18 mouse cellular contexts compared by ENCODE assay signal in genomic region chr10:119086450-119086849, GRCm38 (mm10).
DNase-seq lines count a peak whose midpoint lies in the region; ATAC-seq lines count a peak whose summit lies in the region.
"Had no signal": no experiment of that assay in that cellular context is flagged by ENCODE, and none has a peak within 500 bp of the region (broad histone marks: within the 10 kb centered on the region; RNA-seq: fewer than 3 reads in every experiment).

No protein-coding gene starts in this region.

- no peak for ATAC-seq in heart, embryonic 11.5 days (replicated peaks; ENCODE audit: insufficient number of reproducible peaks, low FRiP score, low TSS enrichment)
- peak; percentile 86 for ATAC-seq in liver, embryonic 13.5 days (ENCODE audit: low read depth)
- ATAC-seq: forebrain, embryonic 13.5 days had no signal

- H3K4me2 ChIP-seq in heart, embryonic 11.5 days: no peak overlapping the region
- peak overlapping the region; percentile 23; the same call in 1 of the 2 replicates for H3K4me2 ChIP-seq in liver, embryonic 13.5 days
- H3K4me2 ChIP-seq: forebrain, embryonic 13.5 days; heart, embryonic 13.5 days; lung, embryonic 14.5 days; neural tube, embryonic 12.5 days had no signal

- no peak overlapping the region for H3K9ac ChIP-seq in heart, embryonic 11.5 days (ENCODE audit: low read depth, low read length)
- H3K9ac ChIP-seq in liver, embryonic 13.5 days: no peak overlapping the region
- H3K9ac ChIP-seq: forebrain, embryonic 13.5 days; heart, embryonic 13.5 days; lung, embryonic 14.5 days; neural tube, embryonic 12.5 days had no signal

- no peak overlapping the region for H3K4me3 ChIP-seq in heart, embryonic 11.5 days (ENCODE audit: low read depth, low read length)
- no peak overlapping the region for H3K4me3 ChIP-seq in liver, embryonic 13.5 days (replicated peaks)
- H3K4me3 ChIP-seq: embryonic facial prominence, embryonic 10.5 days; forebrain, embryonic 13.5 days; heart, embryonic 13.5 days; neural tube, embryonic 12.5 days had no signal

- no peaks in the 10 kb centered on the region for H3K27me3 ChIP-seq in heart, embryonic 11.5 days (ENCODE audit: control insufficient read depth, insufficient read depth, low read length)
- no peaks in the 10 kb centered on the region for H3K27me3 ChIP-seq in liver, embryonic 13.5 days
- H3K27me3 ChIP-seq: forebrain, embryonic 13.5 days; neural tube, embryonic 12.5 days had no signal

- intact Hi-C loops in left cerebral cortex, postnatal 4 days (cut with DNase I): no loop called here

- 0 out of 2 replicates have a peak overlapping the region, but pooled peaks have one; percentile 1 for H3K27ac ChIP-seq in heart, embryonic 11.5 days (ENCODE audit: low read depth, low read length)
- H3K27ac ChIP-seq in liver, embryonic 13.5 days: peak overlapping the region; percentile 74
- H3K27ac ChIP-seq: embryonic facial prominence, embryonic 10.5 days; forebrain, embryonic 13.5 days; heart, embryonic 13.5 days; macrophage; neural tube, embryonic 12.5 days; stomach, postnatal 0 days had no signal

- H3K36me3 ChIP-seq in heart, embryonic 11.5 days (ENCODE audit: control insufficient read depth, insufficient read depth, low read length): no peaks in the 10 kb centered on the region
- H3K36me3 ChIP-seq in liver, embryonic 13.5 days: no peaks in the 10 kb centered on the region
- H3K36me3 ChIP-seq: embryonic facial prominence, embryonic 10.5 days; heart, embryonic 13.5 days; neural tube, embryonic 12.5 days had no signal

- peaks cover 12% of the 10 kb centered on the region for H3K4me1 ChIP-seq in heart, embryonic 11.5 days (ENCODE audit: control insufficient read depth, insufficient read depth, low read length)
- H3K4me1 ChIP-seq in liver, embryonic 13.5 days (replicated peaks): peaks cover 32% of the 10 kb centered on the region
- H3K4me1 ChIP-seq: embryonic facial prominence, embryonic 10.5 days; forebrain, embryonic 13.5 days; neural tube, embryonic 12.5 days had no signal

- no peak for DNase-seq in heart, adult 9 months (ENCODE audit: low spot score in 2 of 2)
- peak; percentile 99 for DNase-seq in 416B (ENCODE audit: low read depth)
- DNase-seq in c-Kit-positive CD71-positive TER-119-negative erythroid progenitor cells, embryonic 14.5 days (ENCODE audit: low read depth): peak; percentile 25
- peak; percentile 69 for DNase-seq in liver, embryonic 13.5 days
- DNase-seq in left cerebral cortex, postnatal 4 days: no peak
- no peak for DNase-seq in thymus, postnatal 25 days
- DNase-seq in adrenal gland, adult 18-20 months (ENCODE audit: low spot score in 2 of 2): no peak
- DNase-seq: cerebellum, adult 11 months; cerebellum, postnatal 36 days; lung, embryonic 14.5 days; right cerebral cortex, postnatal 25 days had no signal

- H3K9me3 ChIP-seq in heart, embryonic 11.5 days (replicated peaks; ENCODE audit: control insufficient read depth, low read length): no peaks in the 10 kb centered on the region
- no peaks in the 10 kb centered on the region for H3K9me3 ChIP-seq in liver, embryonic 13.5 days (replicated peaks)
- H3K9me3 ChIP-seq: embryonic facial prominence, embryonic 10.5 days; forebrain, embryonic 13.5 days; heart, embryonic 13.5 days; neural tube, embryonic 12.5 days had no signal

- WGBS in heart, embryonic 11.5 days (ENCODE audit: insufficient replicate concordance): 16% methylated on average over 5 of the region's 5 CpGs
- 5% methylated on average over 5 of the region's 5 CpGs for WGBS in liver, embryonic 13.5 days (ENCODE audit: insufficient replicate concordance)

Comparison
In these comparisons a context has a peak if more than half of its experiments do, and no peak if none do; other contexts are left out.
1. DNase-seq: peak in 416B (single experiment), c-Kit-positive CD71-positive TER-119-negative erythroid progenitor cells, embryonic 14.5 days (single experiment) and liver, embryonic 13.5 days (single experiment); none in heart, adult 9 months (0 of 2), left cerebral cortex, postnatal 4 days (single experiment), thymus, postnatal 25 days (single experiment) and adrenal gland, adult 18-20 months (0 of 2).